In genomic region chr7:39632836-39633235, GRCm38 (mm10) we compare ENCODE assay signal across 8 mouse cellular contexts.
DNase-seq lines count a peak whose midpoint lies in the region; ATAC-seq and TF ChIP-seq lines count a peak whose summit lies in the region.

No protein-coding gene starts in this region.

- no peaks in the 10 kb centered on the region for H3K27me3 ChIP-seq in liver, postnatal 0 days (ENCODE audit: insufficient read depth, low read length)

- no peak overlapping the region for H3K9ac ChIP-seq in liver, postnatal 0 days (replicated peaks)

- DNase-seq in embryo, embryonic 11 days: peak; percentile 9
- no peak for DNase-seq in embryo, embryonic 10.5 days (ENCODE audit: low spot score)
- peak; percentile 14 to 31 for DNase-seq in kidney, postnatal 4 days
- DNase-seq in kidney, postnatal 36 days: no peak
- DNase-seq in right cerebral cortex, postnatal 14 days: peak; percentile 5
- DNase-seq in right cerebral cortex, postnatal 25 days: no peak
- no peak for DNase-seq in liver, postnatal 0 days
- DNase-seq in adrenal gland, adult (ENCODE audit: inconsistent age in 2 of 2, low spot score in 1 of 2): no peak

- no peaks in the 10 kb centered on the region for H3K9me3 ChIP-seq in liver, postnatal 0 days (ENCODE audit: low read length)

- no peaks in the 10 kb centered on the region for H3K4me1 ChIP-seq in liver, postnatal 0 days (ENCODE audit: insufficient read depth)

- no peak overlapping the region for H3K4me3 ChIP-seq in liver, postnatal 0 days (ENCODE audit: low read depth, low read length)

- no peak for TF ChIP-seq CTCF in liver, postnatal 0 days (IDR thresholded peaks at IDR 0.05; ENCODE audit: low read depth)

- no peak for TF ChIP-seq EP300 in liver, postnatal 0 days (IDR thresholded peaks at IDR 0.05; ENCODE audit: low read depth)

- H3K27ac ChIP-seq in liver, postnatal 0 days (ENCODE audit: low read depth): no peak overlapping the region

- ATAC-seq in liver, postnatal 0 days: no peak

- no peak overlapping the region for H3K4me2 ChIP-seq in liver, postnatal 0 days (ENCODE audit: low read depth, low read length)

- no peaks in the 10 kb centered on the region for H3K36me3 ChIP-seq in liver, postnatal 0 days (replicated peaks; ENCODE audit: insufficient read depth, low read length)

- 43% methylated on average over 3 of the region's 3 CpGs for WGBS in liver, postnatal 0 days (ENCODE audit: insufficient replicate concordance)

Comparison
In these comparisons a context has a peak if more than half of its experiments do, and no peak if none do; other contexts are left out.
1. DNase-seq: peak in embryo, embryonic 11 days (single experiment), kidney, postnatal 4 days (2 of 2) and right cerebral cortex, postnatal 14 days (single experiment); none in embryo, embryonic 10.5 days (single experiment), kidney, postnatal 36 days (0 of 2), right cerebral cortex, postnatal 25 days (single experiment), liver, postnatal 0 days (single experiment) and adrenal gland, adult (0 of 2).